Mouse (Mus musculus): ENCODE measurements around the gene Actn4. TPM values are rescaled to one million over a fixed set of nuclear protein-coding genes. Genes with fewer than 3 reads are reported as not detected.
"Not testable (repeated sequence)": the region's sequence is repeated elsewhere in the genome, so short reads cannot be mapped to it uniquely, and the experiment has no call there.

The Actn4 gene
- polyA plus RNA-seq, 1 experiment: 156 TPM

GRCm38 (mm10) chr7:28894942-28895341, 67.2 kb downstream of the Actn4 start:
- WGBS: 82% methylated on average over 5 of the region's 5 CpGs
- H3K4me1 ChIP-seq (ENCODE audit: control insufficient read depth, insufficient read depth, insufficient read length): no peaks in the 10 kb centered on the region; the same call in 1 of the 2 replicates
- H3K36me3 ChIP-seq (ENCODE audit: control insufficient read depth, insufficient read depth, low read length): peaks cover 59% of the 10 kb centered on the region
- H3K4me3 ChIP-seq (ENCODE audit: extremely low read depth, insufficient read depth, insufficient read length): no peak overlapping the region
- TF ChIP-seq POLR2A (IDR thresholded peaks at IDR 0.05; ENCODE audit: low read depth, low read length) (no peak), CTCF (IDR thresholded peaks at IDR 0.05; ENCODE audit: extremely low read depth, insufficient read depth, insufficient read length, insufficient replicate concordance) (no peak)
- no peak overlapping the region for H3K27ac ChIP-seq (ENCODE audit: insufficient read depth, low read length)
- no peak for DNase-seq (ENCODE audit: low read depth in 1 of 2, low spot score in 2 of 2)
- H3K27me3 ChIP-seq (ENCODE audit: control insufficient read depth, insufficient read depth, low read length): no peaks in the 10 kb centered on the region

GRCm38 (mm10) chr7:28893643-28894265, 68.4 kb downstream of the Actn4 start:
- DNase-seq (ENCODE audit: low read depth in 1 of 2, low spot score in 2 of 2): no peak
- H3K36me3 ChIP-seq (ENCODE audit: control insufficient read depth, insufficient read depth, low read length): peaks cover 55% of the 10 kb centered on the region
- H3K4me1 ChIP-seq (ENCODE audit: control insufficient read depth, insufficient read depth, insufficient read length): peaks cover 3% of the 10 kb centered on the region; the same call in 1 of the 2 replicates
- TF ChIP-seq CTCF (IDR thresholded peaks at IDR 0.05; ENCODE audit: extremely low read depth, insufficient read depth, insufficient read length, insufficient replicate concordance) (peak; percentile 8; the same call in 1 of the 2 replicates), POLR2A (IDR thresholded peaks at IDR 0.05; ENCODE audit: low read depth, low read length) (no peak)
- H3K27me3 ChIP-seq (ENCODE audit: control insufficient read depth, insufficient read depth, low read length): no peaks in the 10 kb centered on the region
- 82% methylated on average over 7 of the region's 7 CpGs for WGBS
- no peak overlapping the region for H3K27ac ChIP-seq (ENCODE audit: insufficient read depth, low read length)
- H3K4me3 ChIP-seq (ENCODE audit: extremely low read depth, insufficient read depth, insufficient read length): no peak overlapping the region

- Histone ChIP-seq H3K27me3 (ENCODE audit: control insufficient read depth, insufficient read depth, low read length) (peaks cover 3% of the 10 kb centered on the region; the same call in 1 of the 2 replicates), H3K27ac (ENCODE audit: insufficient read depth, low read length) (no peak overlapping the region), H3K4me1 (ENCODE audit: control insufficient read depth, insufficient read depth, insufficient read length) (peaks cover 3% of the 10 kb centered on the region), H3K36me3 (ENCODE audit: control insufficient read depth, insufficient read depth, low read length) (peaks cover 44% of the 10 kb centered on the region), H3K4me3 (ENCODE audit: extremely low read depth, insufficient read depth, insufficient read length) (no peak overlapping the region)
- WGBS: 97% methylated on average over 17 of the region's 17 CpGs
- TF ChIP-seq POLR2A (IDR thresholded peaks at IDR 0.05; ENCODE audit: low read depth, low read length) (no peak), CTCF (IDR thresholded peaks at IDR 0.05; ENCODE audit: extremely low read depth, insufficient read depth, insufficient read length, insufficient replicate concordance) (no peak)
- DNase-seq (ENCODE audit: low read depth in 1 of 2, low spot score in 2 of 2): no peak
Observed at GRCm38 (mm10) chr7:28892601-28893000, 69.5 kb downstream of the Actn4 start.

DNA sequence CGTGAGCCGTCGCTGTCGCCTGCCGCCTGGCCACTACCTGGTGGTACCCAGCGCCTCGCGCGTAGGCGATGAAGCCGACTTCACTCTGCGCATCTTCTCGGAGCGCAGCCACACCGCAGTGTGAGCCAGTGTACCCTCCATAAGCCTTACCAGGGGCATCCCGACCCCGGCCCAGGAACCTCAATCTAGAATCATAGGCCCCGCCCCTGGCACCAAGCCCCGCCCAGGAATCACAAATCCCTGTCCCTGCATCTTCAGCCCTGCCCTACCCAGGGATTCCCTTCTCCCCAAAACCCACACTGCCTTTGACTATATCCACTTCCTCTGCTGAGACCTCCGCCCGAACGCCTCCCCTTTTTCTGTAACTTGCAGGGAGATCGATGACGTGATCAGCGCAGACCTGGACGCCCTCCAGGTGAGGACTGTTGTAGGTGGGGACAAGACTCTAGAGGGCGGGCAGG, 73.4 kb downstream of the Actn4 start:
- DNase-seq (ENCODE audit: low read depth in 1 of 2, low spot score in 2 of 2): no peak
- WGBS: 11% methylated on average over 27 of the region's 27 CpGs
- Histone ChIP-seq H3K36me3 (ENCODE audit: control insufficient read depth, insufficient read depth, low read length) (peaks cover 8% of the 10 kb centered on the region), H3K27ac (ENCODE audit: insufficient read depth, low read length) (no peak overlapping the region), H3K27me3 (ENCODE audit: control insufficient read depth, insufficient read depth, low read length) (peaks cover 3% of the 10 kb centered on the region; the same call in 1 of the 2 replicates), H3K4me1 (ENCODE audit: control insufficient read depth, insufficient read depth, insufficient read length) (peaks cover 3% of the 10 kb centered on the region), H3K4me3 (ENCODE audit: extremely low read depth, insufficient read depth, insufficient read length) (no peak overlapping the region)
- TF ChIP-seq CTCF (IDR thresholded peaks at IDR 0.05; ENCODE audit: extremely low read depth, insufficient read depth, insufficient read length, insufficient replicate concordance): no peak
- TF ChIP-seq POLR2A (IDR thresholded peaks at IDR 0.05; ENCODE audit: low read depth, low read length): no peak

- no peak overlapping the region for H3K4me3 ChIP-seq (ENCODE audit: extremely low read depth, insufficient read depth, insufficient read length)
- H3K36me3 ChIP-seq (ENCODE audit: control insufficient read depth, insufficient read depth, low read length): no peaks in the 10 kb centered on the region; the same call in 1 of the 2 replicates
- peaks cover 3% of the 10 kb centered on the region for H3K4me1 ChIP-seq (ENCODE audit: control insufficient read depth, insufficient read depth, insufficient read length)
- H3K27me3 ChIP-seq (ENCODE audit: control insufficient read depth, insufficient read depth, low read length): peaks cover 3% of the 10 kb centered on the region; the same call in 1 of the 2 replicates
- WGBS: 44% methylated on average over 14 of the region's 14 CpGs
- no peak for DNase-seq (ENCODE audit: low read depth in 1 of 2, low spot score in 2 of 2)
- no peak overlapping the region for H3K27ac ChIP-seq (ENCODE audit: insufficient read depth, low read length)
- TF ChIP-seq POLR2A (IDR thresholded peaks at IDR 0.05; ENCODE audit: low read depth, low read length) (no peak), CTCF (IDR thresholded peaks at IDR 0.05; ENCODE audit: extremely low read depth, insufficient read depth, insufficient read length, insufficient replicate concordance) (no peak)
Observed at GRCm38 (mm10) chr7:28886486-28886885, 75.7 kb downstream of the Actn4 start.

DNA sequence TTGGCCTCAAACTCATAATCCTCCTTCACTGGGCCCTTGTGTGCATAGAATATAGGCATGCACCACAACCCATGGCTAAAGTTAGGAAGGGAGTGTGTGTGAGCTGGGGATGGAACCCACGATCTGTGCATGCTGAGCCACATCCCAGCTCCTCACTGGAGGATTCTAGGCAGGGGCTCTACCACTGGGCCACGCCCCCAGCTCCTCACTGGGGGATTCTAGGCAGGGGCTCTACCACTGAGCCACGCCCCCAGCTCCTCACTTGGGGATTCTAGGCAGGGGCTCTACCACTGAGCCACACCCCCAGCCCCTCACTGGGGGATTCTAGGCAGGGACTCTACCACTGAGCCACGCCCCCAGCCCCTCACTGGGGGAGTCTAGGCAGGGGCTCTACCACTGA, 78.4 kb downstream of the Actn4 start:
- 93% methylated on average over 4 of the region's 4 CpGs for WGBS
- not testable (repeated sequence) for H3K4me3 ChIP-seq (ENCODE audit: extremely low read depth, insufficient read depth, insufficient read length); DNase-seq (ENCODE audit: low read depth in 1 of 2, low spot score in 2 of 2); H3K36me3 ChIP-seq (ENCODE audit: control insufficient read depth, insufficient read depth, low read length); H3K27me3 ChIP-seq (ENCODE audit: control insufficient read depth, insufficient read depth, low read length); H3K27ac ChIP-seq (ENCODE audit: insufficient read depth, low read length); H3K4me1 ChIP-seq (ENCODE audit: control insufficient read depth, insufficient read depth, insufficient read length)

GRCm38 (mm10) chr7:28883039-28883438, 79.1 kb downstream of the Actn4 start:
- Histone ChIP-seq H3K27ac (ENCODE audit: insufficient read depth, low read length) (no peak overlapping the region), H3K4me1 (ENCODE audit: control insufficient read depth, insufficient read depth, insufficient read length) (no peaks in the 10 kb centered on the region), H3K36me3 (ENCODE audit: control insufficient read depth, insufficient read depth, low read length) (no peaks in the 10 kb centered on the region), H3K27me3 (ENCODE audit: control insufficient read depth, insufficient read depth, low read length) (no peaks in the 10 kb centered on the region), H3K4me3 (ENCODE audit: extremely low read depth, insufficient read depth, insufficient read length) (no peak overlapping the region)
- DNase-seq (ENCODE audit: low read depth in 1 of 2, low spot score in 2 of 2): no peak
- TF ChIP-seq CTCF (IDR thresholded peaks at IDR 0.05; ENCODE audit: extremely low read depth, insufficient read depth, insufficient read length, insufficient replicate concordance) (no peak), POLR2A (IDR thresholded peaks at IDR 0.05; ENCODE audit: low read depth, low read length) (no peak)
- 80% methylated on average over 11 of the region's 11 CpGs for WGBS
